Mouse (Mus musculus) megakaryocyte, adult 5-6 weeks (primary cell): ENCODE measurements around the gene Becn1. TPM values are rescaled to one million over a fixed set of nuclear protein-coding genes. Genes with fewer than 3 reads are reported as not detected.

ENCODE experiments used
- ATAC-seq: 2 replicates; pipeline ENCODE4 v1.8.0; 2016; ENCODE audit warnings: mild to moderate bottlenecking, inconsistent platforms; ENCODE audit not compliant: poor library complexity, severe bottlenecking
- total RNA-seq, 2 experiments: library from RNA; stranded (forward) in 1 of 2; stranded (reverse) in 1 of 2; fragments of 153-499, 151-499 nt in 1 of 2; fragments of 221-1000, 200-1000 nt in 1 of 2; gene quantifications; 2 replicates each; pipeline versions ENCODE4 v1.2.3 to v1.2.4; 2015 to 2017

Becn1 gene
- total RNA-seq, 2 experiments from 2014 or later: 62.2 to 168 TPM

GRCm38 (mm10) chr11:101315665-101316500 is 13.8 kb upstream of the Becn1 start, which contains the start of gene Psme3:
Gene Psme3, plus strand, starts transcription at chr11:101316213.
- ATAC-seq: peak; percentile 92

DNA sequence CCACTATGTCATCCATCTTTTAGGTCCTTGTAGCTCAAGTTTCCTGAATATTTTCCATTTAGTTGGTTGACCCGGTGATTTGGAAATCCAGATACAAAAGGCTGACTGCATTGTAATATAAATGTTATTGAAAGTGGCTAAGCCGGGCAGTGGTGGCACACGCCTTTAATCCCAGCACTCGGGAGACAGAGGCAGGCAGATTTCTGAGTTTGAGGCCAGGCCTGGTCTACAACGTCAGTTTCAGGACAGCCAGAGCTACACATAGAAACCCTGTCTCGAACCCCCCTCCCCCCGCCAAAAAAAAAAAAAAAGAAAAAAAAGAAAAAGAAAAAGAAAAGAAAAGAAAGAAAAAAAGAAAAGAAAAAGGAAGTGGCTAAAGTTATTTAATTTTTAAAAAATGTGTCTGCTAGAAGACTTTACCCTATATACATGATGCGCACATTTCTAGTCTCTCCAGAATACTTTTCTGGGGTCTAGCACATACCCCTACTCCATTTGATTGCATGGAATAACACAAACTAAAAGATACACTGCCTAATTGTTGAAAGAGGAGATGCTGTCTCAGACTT is 13.1 kb upstream of the Becn1 start:
- ATAC-seq: no peak

GRCm38 (mm10) chr11:101314567-101314966 is 12.5 kb upstream of the Becn1 start:
- ATAC-seq: no peak

DNA sequence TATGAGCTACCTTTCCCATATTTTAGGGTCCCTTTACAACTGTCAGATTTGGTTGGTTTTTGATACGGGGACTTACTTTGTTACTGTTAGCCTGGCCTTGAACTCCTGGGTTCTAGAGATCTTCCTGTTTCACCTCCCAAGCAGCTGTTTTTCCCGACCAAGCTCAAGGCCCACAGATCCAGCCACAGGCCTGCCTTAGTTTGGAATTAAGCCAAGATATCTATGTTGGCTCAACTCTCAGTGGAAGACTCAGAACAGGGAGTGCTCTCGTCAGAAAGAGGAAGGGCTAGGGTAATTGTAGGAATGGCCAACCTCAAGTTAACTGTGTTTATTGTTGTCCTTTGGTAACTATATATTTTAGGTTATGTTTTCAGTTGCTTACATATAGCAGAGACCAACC is 10.1 kb upstream of the Becn1 start:
- no peak for ATAC-seq

- ATAC-seq: no peak
These were observed 9.0 kb upstream of the Becn1 start for GRCm38 (mm10) chr11:101311083-101311482.

GRCm38 (mm10) chr11:101307744-101308143 is 5.7 kb upstream of the Becn1 start:
- no peak for ATAC-seq

DNA sequence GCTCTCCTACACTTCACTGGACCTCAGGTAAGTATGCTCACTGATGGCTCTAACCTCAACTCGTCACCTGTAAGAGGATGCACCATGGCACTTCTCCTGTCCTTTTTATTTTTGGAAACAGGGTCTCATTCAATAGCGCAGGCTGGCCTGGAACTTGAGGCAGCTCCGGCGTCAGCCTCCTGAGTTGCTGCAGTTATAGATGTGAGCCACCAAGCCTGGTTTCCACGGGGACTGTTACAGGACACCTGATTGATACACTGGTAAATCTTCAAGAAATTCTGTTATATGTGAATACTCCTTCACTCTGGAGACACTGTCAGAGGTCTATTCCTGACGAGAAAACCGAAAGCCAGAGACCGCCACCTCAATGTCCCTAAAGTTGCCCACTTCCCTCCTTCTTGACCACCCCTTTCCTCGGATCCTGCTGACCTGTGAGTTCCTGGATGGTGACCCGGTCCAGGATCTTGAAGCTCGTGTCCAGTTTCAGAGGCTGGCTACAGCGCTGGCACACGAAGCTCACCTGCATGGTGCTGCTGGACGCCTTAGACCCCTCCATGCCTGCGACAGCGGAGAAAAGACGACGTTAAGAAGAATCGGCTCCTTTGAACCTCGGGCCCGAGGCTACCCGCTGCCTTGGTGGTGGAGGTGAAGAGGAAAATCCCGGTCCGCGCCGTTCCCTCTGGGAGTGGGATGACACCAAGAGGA is 635 bp downstream of the Becn1 start:
- peak; percentile 19 for ATAC-seq

DNA sequence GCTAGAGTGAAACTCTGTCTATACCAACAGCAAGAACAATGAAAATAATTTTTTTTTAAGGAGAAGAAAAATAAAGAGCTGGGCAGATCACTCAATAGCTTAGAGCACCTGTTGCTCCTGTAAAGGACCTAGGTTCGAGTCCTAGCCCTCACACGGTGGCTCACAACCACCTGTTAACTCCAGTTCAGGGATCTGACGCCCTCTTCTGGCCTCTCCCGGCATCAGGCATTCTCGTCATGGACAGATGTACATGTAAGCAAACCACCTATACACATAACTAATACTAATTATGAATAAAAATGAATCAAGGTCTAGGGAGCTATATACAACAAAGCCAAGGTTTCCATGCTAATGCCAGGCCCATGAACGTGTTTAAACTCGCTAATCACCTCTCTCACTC is 1.2 kb downstream of the Becn1 start:
- no peak for ATAC-seq

- no peak for ATAC-seq
These were observed 6.9 kb downstream of the Becn1 start for GRCm38 (mm10) chr11:101295191-101295590.

DNA sequence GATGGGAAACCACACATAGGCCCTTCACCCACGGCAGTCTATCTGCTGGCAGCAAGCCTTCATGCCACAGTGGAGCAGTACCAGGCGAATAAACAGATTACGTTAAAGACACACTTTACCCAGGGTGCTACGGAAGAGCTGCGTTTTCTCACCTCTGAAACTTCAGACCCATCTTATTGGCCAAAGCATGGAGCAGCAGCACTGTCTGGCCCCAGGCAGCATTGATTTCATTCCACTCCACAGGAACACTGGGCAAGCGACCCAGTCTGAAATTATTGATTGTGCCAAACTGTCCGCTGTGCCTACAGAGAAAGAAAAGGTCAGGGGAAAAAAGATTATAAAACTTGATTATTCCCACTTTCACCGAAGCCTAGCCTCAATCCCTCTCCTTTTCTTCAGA is 10.9 kb downstream of the Becn1 start:
- no peak for ATAC-seq

DNA sequence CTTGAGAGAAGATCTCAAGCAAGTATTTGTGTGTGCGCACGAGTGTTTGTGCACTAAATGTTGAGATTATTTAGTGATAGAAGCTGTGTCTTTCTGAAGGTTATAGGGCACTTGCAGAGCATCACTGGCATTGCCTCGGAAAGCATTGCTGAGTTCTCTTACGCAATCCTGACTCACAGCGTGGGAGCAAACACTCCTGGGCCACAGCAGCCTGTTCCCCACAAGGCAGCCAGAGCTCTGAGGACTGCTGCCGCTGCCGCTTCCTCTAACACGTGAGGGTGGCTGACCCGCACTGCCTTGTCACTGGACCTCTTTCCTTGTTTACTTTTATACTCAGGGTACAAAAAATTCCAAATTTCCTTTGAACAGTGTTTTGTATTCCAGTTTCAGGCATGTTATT is 14.8 kb downstream of the Becn1 start:
- peak; percentile 73 for ATAC-seq

DNA sequence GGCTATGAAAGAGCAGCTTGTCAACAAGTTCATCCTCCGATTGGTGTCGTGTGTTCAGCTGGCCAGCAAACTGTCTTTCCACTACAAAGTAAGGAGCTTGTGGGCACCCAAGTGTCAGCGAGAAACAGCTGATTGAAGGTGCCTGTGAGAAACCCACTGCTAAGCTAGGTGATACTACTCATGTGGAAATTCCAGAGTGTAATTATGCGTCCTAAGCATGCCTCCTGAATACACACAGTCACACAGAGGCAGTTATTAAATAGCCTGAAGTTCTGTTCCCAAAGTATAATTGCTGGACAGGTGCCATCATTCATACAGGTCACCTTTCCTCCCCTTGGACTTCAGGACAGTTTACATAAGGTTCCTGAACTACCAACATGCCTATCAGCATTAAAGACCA is 18.3 kb downstream of the Becn1 start:
- ATAC-seq: no peak

GRCm38 (mm10) chr11:101282896-101283295 is 19.2 kb downstream of the Becn1 start:
- ATAC-seq: no peak

DNA sequence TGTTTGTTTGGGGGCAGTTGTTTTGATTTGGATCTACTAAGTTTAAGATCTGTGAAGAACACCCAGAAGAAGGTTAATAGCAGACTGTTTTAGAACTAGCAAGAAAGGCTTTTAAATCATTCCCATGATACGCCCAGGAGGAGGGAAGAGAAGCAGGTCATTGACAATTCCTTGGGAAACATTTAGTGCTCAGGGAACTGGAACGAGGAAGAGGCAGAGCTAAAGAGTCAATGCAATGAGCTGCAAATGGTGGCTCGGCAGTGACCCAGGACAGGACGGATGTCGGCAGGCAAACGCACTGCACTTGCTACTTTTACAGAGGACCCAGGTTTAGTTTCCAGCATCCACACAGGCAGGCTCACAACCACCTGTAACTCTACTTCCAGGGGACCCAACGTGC is 21.2 kb downstream of the Becn1 start:
- no peak for ATAC-seq

DNA sequence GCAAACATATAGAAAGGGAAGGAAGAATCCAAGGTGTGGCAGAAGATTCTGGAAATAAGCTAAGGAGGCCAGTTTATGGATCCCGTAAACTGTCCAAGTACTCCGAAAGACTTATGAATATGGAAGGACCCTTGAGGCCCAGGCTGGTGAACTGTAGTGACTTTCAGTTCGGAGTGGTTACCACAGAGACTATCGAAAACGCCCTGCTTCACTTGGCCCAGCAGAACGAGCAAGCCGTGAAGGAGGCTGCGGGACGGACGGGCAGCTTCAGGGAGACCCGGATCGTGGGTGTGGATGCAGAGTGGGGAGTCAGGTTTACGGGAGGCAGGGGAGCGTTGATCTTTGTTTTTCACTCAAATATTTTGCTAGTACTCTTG is 22.9 kb downstream of the Becn1 start:
- ATAC-seq: no peak

DNA sequence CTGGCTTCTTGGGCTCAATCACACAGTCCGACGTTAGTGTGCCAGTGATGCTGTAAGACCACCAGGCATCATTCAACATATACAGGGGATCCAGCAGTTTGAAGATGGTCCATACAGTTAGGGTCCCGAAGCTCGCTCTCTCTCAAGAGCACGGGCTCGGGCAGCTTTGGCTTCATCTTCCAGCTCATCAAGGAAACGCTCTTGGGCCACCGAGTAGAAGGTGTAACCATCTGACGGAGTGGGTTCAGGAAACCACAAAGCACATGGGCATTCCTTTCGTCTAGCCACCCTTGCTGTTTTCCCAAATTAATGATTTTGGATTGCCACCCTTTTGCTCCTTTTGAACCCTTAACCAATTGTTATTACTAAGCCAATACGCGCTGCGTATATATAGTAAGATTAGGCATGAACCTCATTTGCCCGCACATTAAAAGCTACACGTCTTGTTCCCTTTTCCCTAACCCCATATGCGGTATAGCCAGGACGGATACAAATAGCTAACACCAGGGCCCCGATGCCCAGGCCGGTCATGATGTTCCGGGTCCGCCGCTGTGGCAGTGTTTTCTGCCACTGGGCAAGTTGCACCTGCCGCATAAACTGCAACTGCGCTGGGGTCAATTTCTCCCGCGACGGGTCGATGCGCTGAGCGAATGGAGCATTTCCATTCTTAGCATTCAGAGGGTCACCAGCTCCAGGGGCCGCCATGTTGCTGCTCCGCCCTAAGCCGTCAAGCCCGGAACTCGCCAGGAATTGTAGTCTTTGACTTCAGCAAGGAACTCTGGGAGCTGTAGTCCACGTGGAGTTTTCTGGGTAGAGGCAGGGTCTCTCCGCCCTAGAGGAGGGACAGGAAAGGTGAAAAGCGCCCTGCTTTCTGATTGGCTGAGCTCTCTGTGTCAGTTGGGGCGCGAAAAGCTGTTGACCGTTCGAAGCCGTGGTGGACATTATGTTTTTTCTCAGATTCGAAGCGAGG is 23.6 kb downstream of the Becn1 start, which contains the start of the genes Cntd1 and Coa3:
Gene Cntd1, plus strand, starts transcription at position 790 of the 970 bp plus-strand sequence.
Gene Coa3, minus strand, starts transcription at position 892 of the 970 bp plus-strand sequence.
- peak; percentile 97 for ATAC-seq

- ATAC-seq: no peak
These were observed 24.5 kb downstream of the Becn1 start for GRCm38 (mm10) chr11:101277381-101278222.

- no peak for ATAC-seq
These were observed 25.6 kb downstream of the Becn1 start for GRCm38 (mm10) chr11:101276319-101277070.

GRCm38 (mm10) chr11:101275309-101275708 is 26.8 kb downstream of the Becn1 start:
- ATAC-seq: no peak
